Mouse (Mus musculus): Measurements from ENCODE around the gene Gas2l3. TPM values are rescaled to one million over a fixed set of nuclear protein-coding genes. Genes with fewer than 3 reads are reported as not detected.

The Gas2l3 gene
- polyA plus RNA-seq, 1 experiment from 2014 or later, result 18.7 TPM

GRCm38 (mm10) chr10:89424800-89425393 lies 18.9 kb downstream of the Gas2l3 start:
- Histone ChIP-seq H3K4me2 (replicated peaks; ENCODE audit: low read depth, low read length) (no peak overlapping the region), H3K27me3 (ENCODE audit: control insufficient read depth, insufficient read depth, low read length) (no peaks in the 10 kb centered on the region), H3K9me3 (ENCODE audit: control insufficient read depth, low read depth, low read length) (no peaks in the 10 kb centered on the region), H3K36me3 (ENCODE audit: control insufficient read depth, insufficient read depth, low read length) (peaks cover 43% of the 10 kb centered on the region), H3K4me1 (ENCODE audit: control insufficient read depth, insufficient read depth, low read length) (no peaks in the 10 kb centered on the region), H3K27ac (ENCODE audit: low read length) (no peak overlapping the region), H3K9ac (replicated peaks; ENCODE audit: low read depth, low read length) (no peak overlapping the region), H3K4me3 (ENCODE audit: low read depth, low read length) (no peak overlapping the region)
- 83% methylated on average over 11 of the region's 11 CpGs for WGBS
- no peak for ATAC-seq (ENCODE audit: insufficient number of reproducible peaks, insufficient read depth, low FRiP score, low read depth)

GRCm38 (mm10) chr10:89424217-89424616 lies 19.6 kb downstream of the Gas2l3 start:
- no peak overlapping the region for H3K4me3 ChIP-seq (ENCODE audit: low read depth, low read length)
- no peak overlapping the region for H3K9ac ChIP-seq (replicated peaks; ENCODE audit: low read depth, low read length)
- 82% methylated on average over 9 of the region's 9 CpGs for WGBS
- H3K4me2 ChIP-seq (replicated peaks; ENCODE audit: low read depth, low read length), result no peak overlapping the region
- peaks cover 38% of the 10 kb centered on the region for H3K36me3 ChIP-seq (ENCODE audit: control insufficient read depth, insufficient read depth, low read length)
- H3K4me1 ChIP-seq (ENCODE audit: control insufficient read depth, insufficient read depth, low read length), result no peaks in the 10 kb centered on the region
- no peaks in the 10 kb centered on the region for H3K9me3 ChIP-seq (ENCODE audit: control insufficient read depth, low read depth, low read length)
- no peaks in the 10 kb centered on the region for H3K27me3 ChIP-seq (ENCODE audit: control insufficient read depth, insufficient read depth, low read length)
- H3K27ac ChIP-seq (ENCODE audit: low read length), result no peak overlapping the region
- ATAC-seq (ENCODE audit: insufficient number of reproducible peaks, insufficient read depth, low FRiP score, low read depth), result no peak

GRCm38 (mm10) chr10:89423164-89423778 lies 20.5 kb downstream of the Gas2l3 start:
- H3K36me3 ChIP-seq (ENCODE audit: control insufficient read depth, insufficient read depth, low read length), result peaks cover 33% of the 10 kb centered on the region

GRCm38 (mm10) chr10:89422504-89423158 lies 21.1 kb downstream of the Gas2l3 start:
- no peak overlapping the region for H3K27ac ChIP-seq (ENCODE audit: low read length)
- H3K36me3 ChIP-seq (ENCODE audit: control insufficient read depth, insufficient read depth, low read length), result peaks cover 33% of the 10 kb centered on the region
- no peak overlapping the region for H3K4me3 ChIP-seq (ENCODE audit: low read depth, low read length)
- no peaks in the 10 kb centered on the region for H3K4me1 ChIP-seq (ENCODE audit: control insufficient read depth, insufficient read depth, low read length)
- 94% methylated on average over 8 of the region's 8 CpGs for WGBS
- no peak overlapping the region for H3K4me2 ChIP-seq (replicated peaks; ENCODE audit: low read depth, low read length)
- no peaks in the 10 kb centered on the region for H3K9me3 ChIP-seq (ENCODE audit: control insufficient read depth, low read depth, low read length)
- H3K27me3 ChIP-seq (ENCODE audit: control insufficient read depth, insufficient read depth, low read length), result no peaks in the 10 kb centered on the region
- no peak overlapping the region for H3K9ac ChIP-seq (replicated peaks; ENCODE audit: low read depth, low read length)
- no peak for ATAC-seq (ENCODE audit: insufficient number of reproducible peaks, insufficient read depth, low FRiP score, low read depth)

More at GRCm38 (mm10) chr10:89423164-89423778, 20.5 kb downstream of the Gas2l3 start:
- H3K9ac ChIP-seq (replicated peaks; ENCODE audit: low read depth, low read length), result no peak overlapping the region
- no peak overlapping the region for H3K4me3 ChIP-seq (ENCODE audit: low read depth, low read length)
- no peak overlapping the region for H3K27ac ChIP-seq (ENCODE audit: low read length)
- no peak for ATAC-seq (ENCODE audit: insufficient number of reproducible peaks, insufficient read depth, low FRiP score, low read depth)
- WGBS, result 92% methylated on average over 9 of the region's 9 CpGs
- no peaks in the 10 kb centered on the region for H3K9me3 ChIP-seq (ENCODE audit: control insufficient read depth, low read depth, low read length)
- H3K27me3 ChIP-seq (ENCODE audit: control insufficient read depth, insufficient read depth, low read length), result no peaks in the 10 kb centered on the region
- no peak overlapping the region for H3K4me2 ChIP-seq (replicated peaks; ENCODE audit: low read depth, low read length)
- H3K4me1 ChIP-seq (ENCODE audit: control insufficient read depth, insufficient read depth, low read length), result no peaks in the 10 kb centered on the region

- Histone ChIP-seq H3K27me3 (ENCODE audit: control insufficient read depth, insufficient read depth, low read length) (no peaks in the 10 kb centered on the region), H3K9me3 (ENCODE audit: control insufficient read depth, low read depth, low read length) (no peaks in the 10 kb centered on the region), H3K27ac (ENCODE audit: low read length) (no peak overlapping the region), H3K4me2 (replicated peaks; ENCODE audit: low read depth, low read length) (no peak overlapping the region), H3K4me3 (ENCODE audit: low read depth, low read length) (no peak overlapping the region), H3K9ac (replicated peaks; ENCODE audit: low read depth, low read length) (no peak overlapping the region), H3K4me1 (ENCODE audit: control insufficient read depth, insufficient read depth, low read length) (no peaks in the 10 kb centered on the region), H3K36me3 (ENCODE audit: control insufficient read depth, insufficient read depth, low read length) (peaks cover 20% of the 10 kb centered on the region)
- ATAC-seq (ENCODE audit: insufficient number of reproducible peaks, insufficient read depth, low FRiP score, low read depth), result no peak
- 89% methylated on average over 2 of the region's 2 CpGs for WGBS
Measured at GRCm38 (mm10) chr10:89417966-89418365, 25.8 kb downstream of the Gas2l3 start.

GRCm38 (mm10) chr10:89415478-89415877 lies 28.3 kb downstream of the Gas2l3 start:
- Histone ChIP-seq H3K27me3 (ENCODE audit: control insufficient read depth, insufficient read depth, low read length) (no peaks in the 10 kb centered on the region), H3K4me3 (ENCODE audit: low read depth, low read length) (no peak overlapping the region), H3K4me1 (ENCODE audit: control insufficient read depth, insufficient read depth, low read length) (no peaks in the 10 kb centered on the region), H3K36me3 (ENCODE audit: control insufficient read depth, insufficient read depth, low read length) (peaks cover 22% of the 10 kb centered on the region), H3K4me2 (replicated peaks; ENCODE audit: low read depth, low read length) (no peak overlapping the region), H3K9ac (replicated peaks; ENCODE audit: low read depth, low read length) (no peak overlapping the region), H3K9me3 (ENCODE audit: control insufficient read depth, low read depth, low read length) (no peaks in the 10 kb centered on the region), H3K27ac (ENCODE audit: low read length) (no peak overlapping the region)
- ATAC-seq (ENCODE audit: insufficient number of reproducible peaks, insufficient read depth, low FRiP score, low read depth), result no peak
- WGBS, result 80% methylated on average over 3 of the region's 3 CpGs

- no peak for ATAC-seq (ENCODE audit: insufficient number of reproducible peaks, insufficient read depth, low FRiP score, low read depth)
- WGBS, result 48% methylated on average over 1 of the region's 1 CpGs
- H3K4me1 ChIP-seq (ENCODE audit: control insufficient read depth, insufficient read depth, low read length), result no peaks in the 10 kb centered on the region
- H3K27ac ChIP-seq (ENCODE audit: low read length), result no peak overlapping the region
- H3K4me3 ChIP-seq (ENCODE audit: low read depth, low read length), result no peak overlapping the region
- no peak overlapping the region for H3K4me2 ChIP-seq (replicated peaks; ENCODE audit: low read depth, low read length)
- no peak overlapping the region for H3K9ac ChIP-seq (replicated peaks; ENCODE audit: low read depth, low read length)
- H3K9me3 ChIP-seq (ENCODE audit: control insufficient read depth, low read depth, low read length), result no peaks in the 10 kb centered on the region
- no peaks in the 10 kb centered on the region for H3K27me3 ChIP-seq (ENCODE audit: control insufficient read depth, insufficient read depth, low read length)
- H3K36me3 ChIP-seq (ENCODE audit: control insufficient read depth, insufficient read depth, low read length), result peaks cover 9% of the 10 kb centered on the region
Measured at GRCm38 (mm10) chr10:89407551-89407950, 36.2 kb downstream of the Gas2l3 start.

- H3K36me3 ChIP-seq (ENCODE audit: control insufficient read depth, insufficient read depth, low read length), result peaks cover 7% of the 10 kb centered on the region
- H3K4me1 ChIP-seq (ENCODE audit: control insufficient read depth, insufficient read depth, low read length), result no peaks in the 10 kb centered on the region
- no peak overlapping the region for H3K4me3 ChIP-seq (ENCODE audit: low read depth, low read length)
- ATAC-seq (ENCODE audit: insufficient number of reproducible peaks, insufficient read depth, low FRiP score, low read depth), result no peak
- no peak overlapping the region for H3K9ac ChIP-seq (replicated peaks; ENCODE audit: low read depth, low read length)
- no peaks in the 10 kb centered on the region for H3K27me3 ChIP-seq (ENCODE audit: control insufficient read depth, insufficient read depth, low read length)
- no peak overlapping the region for H3K4me2 ChIP-seq (replicated peaks; ENCODE audit: low read depth, low read length)
- no peak overlapping the region for H3K27ac ChIP-seq (ENCODE audit: low read length)
- H3K9me3 ChIP-seq (ENCODE audit: control insufficient read depth, low read depth, low read length), result no peaks in the 10 kb centered on the region
- WGBS, result 74% methylated on average over 5 of the region's 6 CpGs
Measured at GRCm38 (mm10) chr10:89406733-89407484, 36.9 kb downstream of the Gas2l3 start.
